Mouse (Mus musculus) stomach, postnatal 0 days (tissue): ENCODE results near the gene Spp2.

ENCODE experiments used
- CTCF ChIP-seq: IDR thresholded peaks from 2 replicates; pipeline ENCODE4 v1.5.1; 2016; ENCODE audit warnings: antibody characterized with exemption, low read depth, mild to moderate bottlenecking, moderate library complexity
- EP300 ChIP-seq: optimal IDR thresholded peaks from 2 replicates; pipeline ENCODE3; 2016; ENCODE audit warnings: antibody characterized with exemption

GRCm38 (mm10) chr1:88406078-88406806, 519 bp upstream of the Spp2 start:
- no peak for TF ChIP-seq CTCF
- TF ChIP-seq EP300: no peak
